Mouse (Mus musculus): ENCODE measurements around the gene Mta3.

GRCm38 (mm10) chr17:83740135-83740676, 34.2 kb downstream of the Mta3 start:
- TF ChIP-seq GATA1 (IDR thresholded peaks at IDR 0.05; ENCODE audit: low read length): no peak
- TF ChIP-seq TAL1 (IDR thresholded peaks at IDR 0.05; ENCODE audit: low read length): no peak
